In the genomic region with DNA sequence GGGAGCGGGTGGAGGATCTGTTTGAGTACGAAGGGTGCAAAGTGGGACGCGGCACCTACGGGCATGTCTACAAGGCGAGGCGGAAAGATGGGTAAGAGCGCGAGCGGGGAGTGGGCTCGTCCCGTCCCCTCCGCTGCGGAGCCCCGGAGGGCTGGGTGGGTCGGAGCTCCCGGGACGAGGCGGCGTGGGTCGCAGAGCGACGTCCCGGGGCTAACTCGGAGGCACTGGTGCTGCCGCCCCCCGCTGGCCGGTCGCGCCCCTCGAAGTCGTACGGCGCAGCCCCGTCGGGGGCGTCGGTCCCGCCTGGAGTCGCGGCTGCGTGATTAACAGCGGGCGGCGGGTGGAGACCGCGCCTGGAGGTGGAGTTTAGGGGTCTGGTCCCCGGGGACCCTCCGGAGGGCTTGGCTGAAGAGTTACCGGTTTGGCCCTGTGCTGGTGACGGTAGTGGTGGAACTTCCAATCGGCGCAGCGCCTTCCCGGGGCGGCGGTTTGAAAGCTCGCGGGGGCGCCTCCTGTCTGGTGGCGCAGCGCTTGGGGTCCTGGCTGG, we compare ENCODE assay signal across 8 mouse cellular contexts. TPM values are rescaled to one million over a fixed set of nuclear protein-coding genes. Genes with fewer than 3 reads are reported as not detected.
DNase-seq lines count a peak whose midpoint lies in the region; ATAC-seq and TF ChIP-seq lines count a peak whose summit lies in the region.

No protein-coding gene starts in this region.

- TF ChIP-seq CTCF in left cerebral cortex, adult 2 months (IDR thresholded peaks at IDR 0.05) = peak; percentile 21
- peak; percentile 30 for TF ChIP-seq CTCF in midbrain, postnatal 0 days (IDR thresholded peaks at IDR 0.05)
- TF ChIP-seq CTCF in stomach, postnatal 0 days (IDR thresholded peaks at IDR 0.05; ENCODE audit: low read depth) = peak; percentile 61

- H3K9me3 ChIP-seq in intestine, embryonic 14.5 days (ENCODE audit: control insufficient read depth, low read length) = no peaks in the 10 kb centered on the region
- no peaks in the 10 kb centered on the region for H3K9me3 ChIP-seq in midbrain, postnatal 0 days (ENCODE audit: low read length)
- no peaks in the 10 kb centered on the region for H3K9me3 ChIP-seq in stomach, postnatal 0 days (ENCODE audit: control insufficient read depth, low read length)

- ATAC-seq in intestine, embryonic 14.5 days (replicated peaks; ENCODE audit: low FRiP score, low TSS enrichment, low read depth) = peak; percentile 49
- peak; percentile 44 for ATAC-seq in midbrain, postnatal 0 days (ENCODE audit: low FRiP score)
- peak; percentile 41 for ATAC-seq in stomach, postnatal 0 days (ENCODE audit: low FRiP score, low TSS enrichment)

- H3K27ac ChIP-seq in left cerebral cortex, adult 2 months = peak overlapping the region; percentile 92
- peak overlapping the region; percentile 94 for H3K27ac ChIP-seq in intestine, embryonic 14.5 days (ENCODE audit: low read depth)
- peak overlapping the region; percentile 90 for H3K27ac ChIP-seq in midbrain, postnatal 0 days (ENCODE audit: low read depth, low read length)
- peak overlapping the region; percentile 96 for H3K27ac ChIP-seq in stomach, postnatal 0 days (replicated peaks)

- WGBS in intestine, embryonic 14.5 days = under 1% methylated on average over 60 of the region's 62 CpGs
- WGBS in midbrain, postnatal 0 days = 1% methylated on average over 59 of the region's 62 CpGs
- WGBS in stomach, postnatal 0 days = 0% methylated on average over 59 of the region's 62 CpGs

- no peaks in the 10 kb centered on the region for H3K27me3 ChIP-seq in intestine, embryonic 14.5 days (replicated peaks; ENCODE audit: control insufficient read depth, insufficient read depth, low read length)
- H3K27me3 ChIP-seq in midbrain, postnatal 0 days (ENCODE audit: insufficient read depth, low read length) = no peaks in the 10 kb centered on the region
- H3K27me3 ChIP-seq in stomach, postnatal 0 days (ENCODE audit: control insufficient read depth, insufficient read depth, low read length) = no peaks in the 10 kb centered on the region

- TF ChIP-seq EP300 in stomach, postnatal 0 days (optimal IDR thresholded peaks at IDR 0.05) = no peak

- no peaks in the 10 kb centered on the region for H3K36me3 ChIP-seq in intestine, embryonic 14.5 days (ENCODE audit: control insufficient read depth, insufficient read depth, low read length)
- H3K36me3 ChIP-seq in midbrain, postnatal 0 days (ENCODE audit: insufficient read depth, low read length) = no peaks in the 10 kb centered on the region
- no peaks in the 10 kb centered on the region for H3K36me3 ChIP-seq in stomach, postnatal 0 days (ENCODE audit: control insufficient read depth, insufficient read depth, low read length)

- H3K4me2 ChIP-seq in intestine, embryonic 14.5 days (ENCODE audit: low read length) = peak overlapping the region; percentile 67
- peak overlapping the region; percentile 69 for H3K4me2 ChIP-seq in midbrain, postnatal 0 days (ENCODE audit: low read depth, low read length, poor library complexity, severe bottlenecking)
- peak overlapping the region; percentile 72 for H3K4me2 ChIP-seq in stomach, postnatal 0 days (replicated peaks; ENCODE audit: low read depth)

- H3K4me3 ChIP-seq in left cerebral cortex, adult 2 months = peak overlapping the region; percentile 100
- peak overlapping the region; percentile 77 for H3K4me3 ChIP-seq in intestine, embryonic 14.5 days (ENCODE audit: low read depth, low read length)
- peak overlapping the region; percentile 96 for H3K4me3 ChIP-seq in midbrain, postnatal 0 days (ENCODE audit: low read depth, low read length)
- peak overlapping the region; percentile 91 for H3K4me3 ChIP-seq in stomach, postnatal 0 days (ENCODE audit: low read depth, low read length)

- intact Hi-C loops in left cerebral cortex, adult 2 months (cut with DNase I) = loop anchor here (1.0 to 2.0 kb wide), 3 partner anchors 47 to 175 kb away; a partner anchor contains a TSS

- peaks cover 15% of the 10 kb centered on the region; the same call in 1 of the 2 replicates for H3K4me1 ChIP-seq in intestine, embryonic 14.5 days (replicated peaks; ENCODE audit: control insufficient read depth, insufficient read depth, low read length)
- peaks cover 4% of the 10 kb centered on the region; the same call in 1 of the 2 replicates for H3K4me1 ChIP-seq in midbrain, postnatal 0 days (ENCODE audit: insufficient read depth, low read length)
- H3K4me1 ChIP-seq in stomach, postnatal 0 days (replicated peaks; ENCODE audit: control insufficient read depth, insufficient read depth) = 0 out of 2 replicates have a peak, but pooled peaks cover 4% of the 10 kb centered on the region

- H3K9ac ChIP-seq in intestine, embryonic 14.5 days (ENCODE audit: low read length) = peak overlapping the region; percentile 89
- H3K9ac ChIP-seq in midbrain, postnatal 0 days (replicated peaks; ENCODE audit: low read length, poor library complexity, severe bottlenecking) = peak overlapping the region; percentile 82
- peak overlapping the region; percentile 86 for H3K9ac ChIP-seq in stomach, postnatal 0 days (ENCODE audit: low read length)

- peak; percentile 49 for DNase-seq in left cerebral cortex, adult 2 months (ENCODE audit: extremely low spot score in 1 of 2, low spot score in 2 of 2)
- no peak for DNase-seq in left cerebral cortex, adult 9 months (ENCODE audit: low spot score in 2 of 2)
- DNase-seq in cerebellum, postnatal 36 days = peak; percentile 46 to 54
- peak; percentile 65 for DNase-seq in gastrocnemius, postnatal 25 days
- DNase-seq in intestine, embryonic 14.5 days (ENCODE audit: low spot score) = peak; percentile 85
- peak; percentile 67 for DNase-seq in liver
- DNase-seq in midbrain, postnatal 0 days (ENCODE audit: low spot score) = peak; percentile 72
- DNase-seq in stomach, postnatal 0 days (ENCODE audit: low spot score) = peak; percentile 74

RNA-seq across cellular contexts. Expression of a gene that starts 10.3 kb away (rescaled TPM):
- total RNA-seq in left cerebral cortex, adult 2 months (2021) = 10 to 100 TPM; 47.1 to 47.5 TPM
- total RNA-seq in gastrocnemius, postnatal 25 days (2021) = 1 to 10 TPM; 4.8 to 6.8 TPM
- polyA plus RNA-seq in intestine, embryonic 14.5 days (2014; fragmentation: Nextera tagmentation; extraction: Ambion mirVana) = 8.7 and 9.0 TPM in 2 replicates
- 11.8 and 13.2 TPM in 2 replicates for total RNA-seq in midbrain, postnatal 0 days (2014; rRNA removed)
- polyA plus RNA-seq in midbrain, postnatal 0 days (2015; fragmentation: Nextera tagmentation; extraction: Ambion mirVana) = 3.8 and 3.9 TPM in 2 replicates
- 4.2 and 4.4 TPM in 2 replicates for polyA plus RNA-seq in stomach, postnatal 0 days (2015; fragmentation: Nextera tagmentation; extraction: Ambion mirVana)

RNA-seq across cellular contexts. Expression of a gene that starts 47.7 kb away (rescaled TPM):
- 10 to 100 TPM; 85.7 to 86.1 TPM for total RNA-seq in left cerebral cortex, adult 2 months (2021)
- total RNA-seq in gastrocnemius, postnatal 25 days (2021) = 100 to 1,000 TPM in 1 of 2 experiments, 10 to 100 TPM in 1; 51.9 to 108 TPM
- 77.6 and 90.5 TPM in 2 replicates for polyA plus RNA-seq in intestine, embryonic 14.5 days (2014; fragmentation: Nextera tagmentation; extraction: Ambion mirVana)
- total RNA-seq in midbrain, postnatal 0 days (2014; rRNA removed) = 53.2 and 54.6 TPM in 2 replicates
- polyA plus RNA-seq in midbrain, postnatal 0 days (2015; fragmentation: Nextera tagmentation; extraction: Ambion mirVana) = 32.9 and 34.3 TPM in 2 replicates
- polyA plus RNA-seq in stomach, postnatal 0 days (2015; fragmentation: Nextera tagmentation; extraction: Ambion mirVana) = 46.9 and 48.0 TPM in 2 replicates

Comparison
In these comparisons a context has a peak if more than half of its experiments do, and no peak if none do; other contexts are left out.
1. DNase-seq: peak in left cerebral cortex, adult 2 months (2 of 2), cerebellum, postnatal 36 days (2 of 2), gastrocnemius, postnatal 25 days (single experiment), intestine, embryonic 14.5 days (single experiment), liver (single experiment), midbrain, postnatal 0 days (single experiment) and stomach, postnatal 0 days (single experiment); none in left cerebral cortex, adult 9 months (0 of 2).
2. Peak in every context shown above with its lines, with median percentiles within 50 percentile points of each other: H3K27ac ChIP-seq, H3K4me3 ChIP-seq, CTCF ChIP-seq, ATAC-seq, H3K4me2 ChIP-seq and H3K9ac ChIP-seq.